Mouse (Mus musculus) layer of hippocampus, adult 2 months (tissue): ENCODE measurements at regions not wholly inside any gene's neighbourhood (a gene's known extent, or its start where the extent isn't known, plus 50 kb on each side); places are given as distances from the start of the nearest gene placed in this dataset.

Experiments used
- DNase-seq, 2 experiments: peaks; one replicate each; pipeline ENCODE4 v3.0.0; 2022; ENCODE audit warnings: low spot score in 2 of 2
- H3K27ac ChIP-seq: fragments of 200-600 bp; 2 replicates; pipeline ENCODE4 v1.8.1; 2022
- H3K4me3 ChIP-seq: fragments of 200-600 bp; 2 replicates; pipeline ENCODE4 v1.8.1; 2022; ENCODE audit warnings: mild to moderate bottlenecking
- CTCF ChIP-seq: fragments of 200-600 bp; conservative IDR thresholded peaks from 2 replicates; pipeline ENCODE4 v1.8.1; 2022; ENCODE audit warnings: antibody characterized with exemption, mild to moderate bottlenecking, moderate library complexity

DNA sequence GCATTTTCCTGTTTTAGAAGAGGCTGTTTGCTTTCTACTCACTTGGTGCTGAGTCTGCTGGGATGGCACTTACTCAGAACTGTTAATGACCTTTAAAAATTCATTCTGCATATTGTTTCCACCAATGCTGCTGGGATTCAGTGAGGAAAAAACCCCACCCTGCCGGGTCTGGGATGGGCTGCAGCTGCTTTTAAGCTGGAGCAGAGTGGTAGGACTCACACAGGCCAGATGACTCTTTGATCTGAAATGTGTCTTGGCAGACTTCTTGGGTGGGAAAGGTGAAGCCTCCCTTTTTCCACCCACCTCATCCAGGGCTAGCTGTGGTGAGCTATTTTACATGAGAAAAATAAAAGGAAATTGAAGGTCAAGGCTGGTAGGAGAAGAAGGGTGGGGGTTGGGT is 56.4 kb upstream of the Ddhd1 start:
- TF ChIP-seq CTCF: no peak
- H3K27ac ChIP-seq: no peak overlapping the region
- no peak for DNase-seq
- no peak overlapping the region for H3K4me3 ChIP-seq

DNA sequence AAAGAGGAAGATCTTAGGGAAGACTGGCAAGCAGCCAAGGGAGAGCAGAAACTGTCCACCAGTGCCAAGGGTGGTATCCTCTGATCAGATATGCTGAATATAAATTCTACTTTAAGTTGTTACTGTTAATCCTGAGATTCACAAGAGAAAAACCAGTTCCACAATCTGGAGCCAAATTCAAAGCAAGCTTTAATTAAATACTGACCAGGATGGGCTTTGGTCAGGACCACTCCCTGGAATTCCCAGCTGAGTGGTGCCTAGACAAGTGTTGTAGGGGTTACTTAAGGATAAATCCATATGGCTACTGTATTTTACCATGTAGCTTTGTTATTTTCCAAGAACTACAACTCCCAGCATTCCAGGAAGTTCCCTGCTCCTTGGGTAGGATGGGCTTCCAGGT is 56.8 kb upstream of the Ddhd1 start:
- no peak overlapping the region for H3K4me3 ChIP-seq
- H3K27ac ChIP-seq: no peak overlapping the region
- DNase-seq: no peak
- TF ChIP-seq CTCF: no peak

DNA sequence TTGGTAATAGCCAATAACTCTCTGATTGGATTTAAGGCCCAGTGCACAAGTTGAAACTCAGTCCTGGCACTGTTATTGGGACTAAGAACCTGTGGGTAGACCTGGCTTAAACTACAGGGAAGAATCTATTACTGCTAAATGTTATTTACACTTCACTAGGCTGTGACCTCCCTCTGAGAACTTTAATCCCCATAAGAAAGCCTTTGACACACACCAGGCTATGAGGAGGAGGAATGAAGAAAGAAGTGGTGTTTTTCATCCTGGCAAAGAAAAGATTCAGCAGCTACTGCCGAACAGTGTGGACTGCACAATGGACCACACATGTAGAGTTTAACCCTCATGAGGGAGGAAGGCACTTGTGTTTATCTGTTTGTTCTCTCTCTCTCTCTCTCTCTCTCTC is 58.2 kb upstream of the Ddhd1 start:
- Histone ChIP-seq H3K27ac (no peak overlapping the region), H3K4me3 (no peak overlapping the region)
- DNase-seq: no peak
- TF ChIP-seq CTCF: no peak

DNA sequence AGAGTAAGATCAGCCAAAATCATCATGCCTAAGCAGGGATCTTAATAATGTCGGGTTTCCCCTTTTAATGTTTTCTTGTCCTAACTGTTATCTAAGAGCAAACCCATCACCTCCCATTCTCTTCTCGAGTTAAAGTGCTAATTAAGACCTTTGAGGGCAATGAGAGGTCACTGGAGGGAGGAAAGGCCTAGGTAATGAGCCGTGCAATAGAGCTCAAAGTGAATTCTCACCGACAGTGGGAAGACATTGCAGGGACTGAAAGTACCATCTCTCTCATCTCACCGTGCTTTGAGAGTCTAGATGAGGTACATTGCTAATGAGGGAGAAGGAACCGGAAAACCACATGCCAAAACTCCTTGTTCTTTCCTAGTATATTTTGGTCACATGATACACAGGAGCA is 64.9 kb upstream of the Ddhd1 start:
- Histone ChIP-seq H3K27ac (no peak overlapping the region), H3K4me3 (no peak overlapping the region)
- no peak for DNase-seq
- no peak for TF ChIP-seq CTCF

DNA sequence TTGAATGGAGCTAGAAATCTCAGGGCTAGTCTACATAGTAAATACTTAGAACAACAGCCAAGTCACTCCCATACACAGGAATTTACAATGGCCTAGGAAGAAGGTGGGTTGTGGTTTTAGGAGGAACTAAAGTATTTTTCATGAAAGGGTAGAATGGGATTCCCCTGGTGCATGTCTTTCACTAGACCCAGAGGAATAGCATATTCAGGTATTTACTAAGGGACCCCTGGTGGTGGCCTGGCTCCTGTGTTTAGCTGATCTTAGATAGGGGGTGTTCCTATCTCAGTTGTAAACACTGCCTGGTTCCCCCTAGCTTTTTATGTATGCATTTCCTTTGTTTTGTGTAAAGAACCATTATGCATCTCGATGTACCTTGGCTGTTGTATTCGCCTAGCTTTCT is 66.4 kb upstream of the Ddhd1 start:
- DNase-seq: no peak
- Histone ChIP-seq H3K4me3 (no peak overlapping the region), H3K27ac (no peak overlapping the region)
- TF ChIP-seq CTCF: no peak

DNA sequence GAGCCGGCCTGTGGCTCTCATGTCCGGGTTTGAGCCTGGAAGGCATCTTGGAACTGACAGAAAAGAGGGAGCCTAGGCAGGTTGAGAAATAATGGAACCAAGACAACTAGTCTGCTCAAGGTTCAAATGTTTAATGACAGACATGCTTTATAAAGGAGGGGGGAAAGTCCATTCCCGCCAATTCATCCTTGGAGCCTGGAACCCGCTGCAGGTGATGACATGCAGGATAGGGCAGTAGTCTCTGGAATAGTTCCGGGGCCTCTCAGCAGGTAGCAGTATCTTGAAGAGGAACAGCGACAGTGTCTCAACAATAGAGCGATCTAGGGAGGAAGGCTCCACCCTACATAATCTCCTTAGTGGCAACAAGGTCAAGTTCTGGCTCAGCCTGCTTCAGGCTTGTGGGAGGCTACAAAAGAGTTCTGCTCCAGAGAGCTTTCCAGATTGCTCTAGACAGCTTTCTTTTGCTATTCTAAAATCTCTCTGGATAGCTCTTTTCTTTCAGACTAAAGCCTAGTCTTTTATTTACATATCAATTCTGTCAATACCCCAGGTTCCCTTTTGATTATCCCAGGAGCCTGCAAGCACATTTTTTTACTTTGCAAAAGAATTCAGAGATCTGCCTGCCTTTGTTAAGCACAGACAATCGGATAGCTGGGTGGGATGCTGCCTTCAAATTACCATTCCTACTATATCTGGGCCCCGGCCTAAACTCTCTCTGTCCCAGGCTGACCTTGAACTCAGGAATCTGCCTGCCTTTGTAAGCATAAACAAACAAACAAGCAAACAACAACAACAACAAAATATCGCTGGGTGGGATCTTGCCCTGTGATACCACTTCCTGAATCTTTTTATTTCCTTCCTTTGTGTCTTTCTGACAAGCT is 76.8 kb upstream of the Ddhd1 start:
- H3K4me3 ChIP-seq: no peak overlapping the region
- no peak overlapping the region for H3K27ac ChIP-seq
- TF ChIP-seq CTCF: no peak
- no peak for DNase-seq

DNA sequence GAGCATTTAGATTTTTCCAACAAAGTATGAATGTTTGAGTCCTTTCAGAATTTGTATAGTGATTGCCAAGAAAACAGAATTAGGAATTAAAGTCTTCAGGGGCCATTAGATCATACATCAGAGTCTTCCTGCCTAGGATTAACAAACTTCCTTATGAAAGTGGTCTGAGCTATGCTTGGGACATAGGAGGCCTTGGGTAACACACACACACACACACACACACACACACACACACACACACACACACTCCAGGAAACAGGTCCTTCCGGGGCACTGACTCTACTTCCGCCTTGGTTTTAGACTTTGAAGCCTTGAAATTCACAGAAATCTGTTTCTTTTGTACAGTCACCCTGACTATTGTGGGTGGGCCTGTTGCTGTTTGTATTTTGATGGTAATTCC is 80.0 kb upstream of the Ddhd1 start:
- Histone ChIP-seq H3K4me3 (no peak overlapping the region), H3K27ac (no peak overlapping the region)
- DNase-seq: no peak
- no peak for TF ChIP-seq CTCF

DNA sequence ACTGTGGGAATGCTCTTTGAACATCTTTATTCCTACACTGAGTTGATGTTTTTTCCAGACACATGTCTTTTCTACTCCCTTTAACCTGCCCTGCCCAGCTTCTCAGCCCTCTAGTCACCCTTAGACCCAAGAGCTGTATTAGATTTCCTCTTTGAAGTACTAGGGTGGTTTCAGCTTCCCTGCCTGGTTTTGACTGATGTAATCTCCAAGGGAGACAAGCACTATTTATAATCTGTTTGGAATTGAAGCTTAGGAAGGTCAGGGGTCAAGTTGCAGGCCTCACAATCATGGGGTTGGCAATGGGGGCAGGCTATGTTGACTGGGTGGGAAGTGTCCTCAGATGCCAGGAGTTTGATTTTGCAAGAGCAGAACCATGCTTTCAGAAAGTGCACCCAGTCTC is 81.7 kb upstream of the Ddhd1 start:
- no peak overlapping the region for H3K27ac ChIP-seq
- TF ChIP-seq CTCF: no peak
- no peak for DNase-seq
- H3K4me3 ChIP-seq: no peak overlapping the region

DNA sequence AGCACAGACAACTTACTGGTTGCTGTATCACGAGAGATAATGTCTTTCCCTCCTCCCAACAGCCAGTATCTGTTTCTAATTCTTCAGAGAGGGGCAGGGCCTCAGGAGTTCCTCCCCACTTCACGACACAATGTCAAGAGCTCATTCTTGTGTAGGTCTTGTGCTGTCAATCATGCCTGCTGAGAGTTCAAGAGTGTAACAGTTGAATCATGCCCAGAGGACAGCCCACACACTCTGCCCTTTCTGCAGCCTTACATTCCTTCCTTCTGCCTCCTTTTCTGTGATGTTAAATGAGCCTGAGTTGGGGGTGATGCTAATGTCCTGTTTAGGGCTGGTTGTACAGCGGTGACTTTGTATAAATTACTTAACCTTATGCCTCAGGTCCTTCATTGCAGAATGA is 82.7 kb upstream of the Ddhd1 start:
- H3K4me3 ChIP-seq: no peak overlapping the region
- no peak for DNase-seq
- TF ChIP-seq CTCF: no peak
- H3K27ac ChIP-seq: no peak overlapping the region

DNA sequence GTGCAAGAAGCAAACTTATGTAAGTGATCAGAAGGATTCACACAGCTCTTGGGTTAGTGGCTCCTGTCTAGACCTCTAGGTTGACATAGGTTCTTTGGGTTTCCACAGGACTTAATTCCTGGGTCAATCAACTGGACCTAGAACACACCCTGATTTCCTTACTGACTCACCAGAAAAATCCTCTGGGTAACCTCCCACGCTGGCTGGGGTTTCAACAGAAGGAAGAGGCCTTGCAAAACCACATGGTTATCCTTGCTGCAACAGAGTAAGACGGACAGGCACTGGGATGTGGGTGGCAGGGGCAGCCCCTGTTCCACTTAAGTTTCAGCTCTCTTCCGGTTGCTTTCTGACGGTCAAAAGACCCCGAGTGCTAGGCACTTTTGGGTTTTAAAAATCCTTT is 88.2 kb upstream of the Ddhd1 start:
- no peak overlapping the region for H3K4me3 ChIP-seq
- no peak for TF ChIP-seq CTCF
- DNase-seq: no peak
- H3K27ac ChIP-seq: no peak overlapping the region

DNA sequence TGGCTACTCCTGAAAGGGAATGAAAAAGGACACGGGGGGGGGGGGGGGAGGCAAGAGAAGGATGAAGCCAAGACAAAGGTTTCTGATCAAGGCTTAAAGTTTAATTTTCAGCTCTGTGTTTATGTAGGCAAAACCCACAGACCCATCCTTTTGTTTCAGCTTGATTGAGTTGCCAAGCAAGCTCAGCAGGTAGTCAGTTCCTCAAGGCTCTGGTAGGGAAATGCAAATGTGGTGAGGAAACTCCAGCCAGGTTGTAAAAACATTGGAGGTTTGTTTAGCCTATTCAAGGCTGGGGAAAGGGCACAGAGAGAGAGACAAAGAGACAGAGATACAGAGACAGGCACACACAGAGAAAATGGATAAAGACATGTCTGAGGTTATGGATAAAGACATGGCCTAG is 99.4 kb upstream of the Ddhd1 start:
- no peak overlapping the region for H3K4me3 ChIP-seq
- H3K27ac ChIP-seq: no peak overlapping the region
- TF ChIP-seq CTCF: no peak
- DNase-seq: no peak

DNA sequence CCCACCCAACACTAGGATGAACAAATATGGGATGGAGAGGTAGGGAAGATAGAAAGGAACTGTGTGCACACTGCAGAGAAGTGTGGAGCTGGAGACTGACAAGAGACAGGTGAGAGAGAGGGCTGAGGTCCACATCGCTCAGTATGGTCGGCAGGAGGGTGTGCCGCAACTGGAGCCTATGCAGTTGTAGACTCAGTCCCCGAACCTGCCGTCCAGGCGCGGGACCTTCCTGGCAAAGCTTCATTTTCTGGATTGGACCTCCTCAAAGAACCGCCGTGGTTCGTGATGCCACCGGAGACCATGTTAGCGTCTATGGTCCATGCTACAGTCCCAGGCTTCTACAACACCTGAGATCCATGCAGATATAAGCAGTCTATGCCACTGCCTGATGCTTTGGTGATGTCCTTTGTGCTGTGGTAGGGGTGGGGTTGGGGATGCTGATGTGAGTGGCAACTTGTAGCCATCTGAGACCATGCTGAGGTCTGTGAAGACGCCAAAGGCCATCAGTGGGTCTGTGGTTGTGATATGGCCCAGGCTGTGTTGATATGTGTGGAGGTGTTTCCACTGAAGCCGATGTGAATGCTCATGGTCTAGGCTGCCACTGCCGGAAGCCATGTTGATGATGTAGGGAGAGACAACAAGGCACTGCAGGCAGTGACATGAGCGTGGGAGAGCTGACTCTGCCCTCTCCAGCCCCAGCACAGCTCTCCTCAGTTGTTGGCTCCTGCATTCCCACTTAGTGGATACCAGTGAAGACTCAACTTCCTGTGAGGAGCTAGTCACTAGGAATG is 103.1 kb upstream of the Ddhd1 start:
- H3K4me3 ChIP-seq: no peak overlapping the region
- no peak overlapping the region for H3K27ac ChIP-seq
- DNase-seq: no peak
- no peak for TF ChIP-seq CTCF

DNA sequence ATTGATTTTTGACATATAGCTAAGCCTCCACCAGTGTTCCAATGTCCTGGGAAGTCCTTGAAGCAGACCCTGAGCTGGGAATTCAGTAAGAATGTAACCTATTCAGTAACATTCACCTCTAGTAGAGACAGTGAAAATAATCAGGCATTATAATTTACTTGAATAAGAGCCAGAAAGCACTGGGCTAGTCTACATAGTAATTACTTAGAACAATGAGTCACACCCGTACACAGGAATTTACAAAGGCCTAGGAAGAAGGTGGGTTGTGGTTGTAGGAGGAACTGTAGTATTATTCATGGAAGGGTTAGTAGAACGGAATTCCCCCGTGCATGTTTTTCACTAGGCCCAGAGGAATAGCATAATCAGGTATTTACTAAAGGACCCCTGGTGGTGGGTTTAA is 106.3 kb upstream of the Ddhd1 start:
- Histone ChIP-seq H3K4me3 (no peak overlapping the region), H3K27ac (no peak overlapping the region)
- DNase-seq: no peak
- TF ChIP-seq CTCF: peak; percentile 12; the same call in 1 of the 2 replicates

DNA sequence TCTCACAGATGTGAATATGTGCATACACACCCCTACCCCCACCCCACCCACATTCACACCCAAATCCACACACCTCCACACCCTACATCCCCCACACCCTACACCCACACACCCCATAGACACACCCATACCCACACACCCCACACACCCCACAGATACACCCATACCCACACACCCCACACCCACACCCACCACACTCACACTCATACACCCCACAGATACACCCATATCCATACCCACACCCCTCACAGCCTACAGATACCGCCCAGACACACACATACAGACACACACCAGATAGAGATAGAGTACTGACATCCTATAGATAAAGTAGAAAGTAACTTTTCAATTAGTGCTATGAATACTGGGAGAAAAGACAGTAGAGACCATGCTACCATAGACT is 108.6 kb upstream of the Ddhd1 start:
- Histone ChIP-seq H3K4me3 (no peak overlapping the region), H3K27ac (no peak overlapping the region)
- no peak for TF ChIP-seq CTCF

More for the DNA sequence above, 108.6 kb upstream of the Ddhd1 start:
- no peak for DNase-seq
